Mouse (Mus musculus): ENCODE measurements around the gene Cib3.
A peak's percentile ranks its signal among the peaks of the same experiment; 100 is the strongest.

Gene Cib3

GRCm38 (mm10) chr8:72212751-72213150 is at the start of gene Cib3:
Gene Cib3 (minus strand): TSS chr8:72212837.
- no peak for DNase-seq

- no peak for DNase-seq
These were observed 49.2 kb upstream of the Cib3 start for GRCm38 (mm10) chr8:72261872-72262271.

- DNase-seq, result no peak
These were observed 48.8 kb upstream of the Cib3 start for GRCm38 (mm10) chr8:72261431-72261830.

GRCm38 (mm10) chr8:72261019-72261418 is 48.4 kb upstream of the Cib3 start:
- peak; percentile 28 for DNase-seq

- DNase-seq, result no peak
These were observed 47.9 kb upstream of the Cib3 start for GRCm38 (mm10) chr8:72260585-72260984.

- DNase-seq, result no peak
These were observed 47.2 kb upstream of the Cib3 start for GRCm38 (mm10) chr8:72259862-72260261.

GRCm38 (mm10) chr8:72257902-72258238 is 45.2 kb upstream of the Cib3 start:
- DNase-seq, result no peak

GRCm38 (mm10) chr8:72257171-72257901 is 44.7 kb upstream of the Cib3 start:
- no peak for DNase-seq

- no peak for DNase-seq
These were observed 32.0 kb upstream of the Cib3 start for GRCm38 (mm10) chr8:72244610-72245009.

GRCm38 (mm10) chr8:72242226-72242625 is 29.6 kb upstream of the Cib3 start:
- DNase-seq, result no peak

GRCm38 (mm10) chr8:72240951-72241350 is 28.3 kb upstream of the Cib3 start:
- peak; percentile 57 for DNase-seq

- no peak for DNase-seq
These were observed 27.7 kb upstream of the Cib3 start for GRCm38 (mm10) chr8:72240403-72240763.

GRCm38 (mm10) chr8:72239499-72240402 is 27.1 kb upstream of the Cib3 start, which contains the start of gene Ap1m1:
Gene Ap1m1 (plus strand): TSS chr8:72240018.
- peak; percentile 99 for DNase-seq

GRCm38 (mm10) chr8:72222656-72223055 is 10.0 kb upstream of the Cib3 start:
- DNase-seq, result peak; percentile 15

- no peak for DNase-seq
These were observed 8.1 kb upstream of the Cib3 start for GRCm38 (mm10) chr8:72220758-72221157.

GRCm38 (mm10) chr8:72219541-72220363 is 7.1 kb upstream of the Cib3 start, which contains the start of gene Fam32a:
Gene Fam32a (plus strand): TSS chr8:72219730.
- peak; percentile 90 for DNase-seq

GRCm38 (mm10) chr8:72218781-72219540 is 6.3 kb upstream of the Cib3 start:
- DNase-seq, result no peak

- DNase-seq, result no peak
These were observed 3.2 kb upstream of the Cib3 start for GRCm38 (mm10) chr8:72215871-72216270.

- no peak for DNase-seq
These were observed 2.4 kb upstream of the Cib3 start for GRCm38 (mm10) chr8:72215060-72215459.

- no peak for DNase-seq
These were observed 899 bp upstream of the Cib3 start, which contains the start of gene Gm11034 for GRCm38 (mm10) chr8:72213536-72213935. Gene Gm11034 (minus strand): TSS chr8:72213636.

GRCm38 (mm10) chr8:72211846-72212245 is 791 bp downstream of the Cib3 start:
- DNase-seq, result no peak

- no peak for DNase-seq
These were observed 1.9 kb downstream of the Cib3 start for GRCm38 (mm10) chr8:72210710-72211109.

All from cerebellum, adult 9-11 months (tissue).